Mouse (Mus musculus) mature B cell (primary cell): ENCODE measurements around the gene Gabrr3.

Experiments
- in situ Hi-C: fragments of 300-500 bp; cut with MboI; formaldehyde crosslinking; loops from 2 replicates; pipeline ENCODE4 v1.14.3; 2019

Gabrr3 gene

DNA sequence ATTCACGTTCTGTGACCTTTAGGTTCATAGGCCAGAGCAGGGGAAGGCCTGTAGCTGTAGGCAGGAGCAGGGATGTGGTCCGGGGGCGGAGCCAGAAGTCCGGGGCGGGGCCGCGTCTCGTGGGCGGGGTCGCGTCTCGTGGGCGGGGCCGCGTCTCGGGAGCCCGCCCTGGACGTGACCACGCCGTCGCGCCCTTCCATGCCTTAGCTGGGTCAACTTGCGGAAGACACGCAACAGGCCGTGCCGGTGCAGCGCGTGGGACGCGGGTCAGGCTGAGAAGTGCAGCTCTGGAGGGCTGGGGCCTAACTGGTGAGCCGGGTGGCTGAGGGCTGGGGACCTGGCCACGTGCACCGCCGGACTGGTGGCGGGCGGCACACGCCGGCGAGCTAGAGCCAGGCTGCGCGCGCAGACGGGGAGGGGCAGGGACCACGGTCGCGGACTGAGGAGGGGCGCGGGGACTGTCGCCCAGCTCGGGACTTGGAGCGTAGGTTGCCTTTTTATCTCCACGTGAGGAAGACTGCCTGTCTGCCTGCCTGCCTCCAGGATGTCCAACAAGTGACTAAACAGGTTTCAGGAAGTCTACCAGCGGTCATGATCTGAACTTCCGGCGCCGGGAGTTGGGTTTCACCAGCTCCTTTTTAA is 64.6 kb downstream of the Gabrr3 start, which contains the start of gene Riox2:
Riox2 (plus strand) TSS at position 139 of the 642 bp plus-strand sequence.
- in situ Hi-C loops: no loop called here

DNA sequence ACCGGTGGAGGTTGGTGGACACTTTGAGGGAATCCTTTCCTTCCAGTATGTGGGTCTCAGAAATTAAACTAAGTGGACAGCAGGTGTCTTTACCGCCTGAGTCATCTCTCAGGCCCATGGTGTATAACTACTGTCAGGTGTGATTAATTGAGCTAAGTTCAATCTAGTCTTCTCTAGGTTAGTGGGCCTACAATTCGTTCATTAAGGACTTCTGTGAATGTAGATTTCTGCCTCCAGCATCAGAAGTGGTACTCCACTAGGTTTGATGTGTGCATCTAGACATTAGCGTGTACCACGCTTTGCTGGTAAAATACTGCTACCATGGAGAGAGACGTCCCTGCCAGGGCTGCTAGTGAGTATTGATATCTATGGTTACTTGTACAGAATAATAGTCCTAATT is 65.4 kb downstream of the Gabrr3 start:
- in situ Hi-C loops: no loop called here

DNA sequence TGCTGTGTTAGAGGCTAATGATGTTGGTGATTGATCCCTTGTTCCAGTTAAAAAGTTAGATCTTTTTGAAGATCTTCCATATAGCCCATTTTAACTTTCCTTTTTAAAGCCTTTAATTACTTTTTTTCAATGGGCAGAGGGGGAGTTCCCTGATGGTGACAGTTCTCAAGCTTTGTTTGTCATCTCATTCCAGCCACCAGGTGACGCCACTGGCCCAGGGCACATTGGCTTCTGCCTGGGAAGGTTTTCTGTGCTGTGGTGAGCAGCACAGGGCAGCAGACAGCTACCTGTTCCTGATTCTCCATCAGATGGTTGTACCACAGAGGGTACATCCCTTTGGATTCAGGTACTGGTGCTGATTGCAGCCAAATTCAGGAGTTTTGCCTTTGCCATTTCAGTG is 67.7 kb downstream of the Gabrr3 start:
- in situ Hi-C loops: no loop called here

DNA sequence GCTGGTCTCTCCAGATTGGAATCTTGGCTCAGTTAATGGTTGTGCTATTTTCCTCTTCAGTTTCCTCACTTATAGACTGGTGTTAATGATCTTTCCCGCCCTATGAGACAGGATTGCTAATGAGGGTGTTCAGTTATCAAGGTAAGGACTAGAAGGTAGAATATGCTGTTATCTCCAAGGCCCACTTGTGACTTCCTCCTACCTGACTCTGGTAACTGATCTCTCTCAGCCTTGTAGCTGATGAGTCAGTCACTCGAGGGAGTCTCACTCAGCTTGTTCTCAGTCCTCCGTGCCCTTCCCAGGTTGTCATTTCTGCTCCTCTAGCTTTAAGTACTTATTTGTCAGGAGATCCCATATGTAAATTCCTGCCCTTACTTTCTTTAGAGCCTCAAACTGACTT is 70.8 kb downstream of the Gabrr3 start:
- in situ Hi-C loops: no loop called here

DNA sequence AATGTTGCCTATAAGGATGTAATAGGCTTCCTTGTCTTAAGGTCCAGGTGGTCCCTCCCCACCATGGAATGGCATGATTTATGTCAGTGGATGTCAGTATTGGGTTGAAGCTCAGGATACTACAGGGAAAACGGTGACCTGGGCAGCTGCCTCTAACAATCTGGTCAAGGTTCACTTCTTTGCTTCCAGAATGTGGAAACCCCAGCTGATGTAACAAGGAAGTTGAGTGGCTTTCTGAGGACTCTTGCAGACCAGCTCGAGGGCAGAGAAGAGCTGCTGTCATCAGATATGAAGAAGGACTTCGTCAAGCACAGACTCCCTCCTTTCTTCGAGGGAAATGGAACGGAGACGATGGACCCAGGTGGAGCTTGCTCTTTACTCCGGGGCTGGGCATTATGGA is 80.1 kb downstream of the Gabrr3 start:
- in situ Hi-C loops: no loop called here

DNA sequence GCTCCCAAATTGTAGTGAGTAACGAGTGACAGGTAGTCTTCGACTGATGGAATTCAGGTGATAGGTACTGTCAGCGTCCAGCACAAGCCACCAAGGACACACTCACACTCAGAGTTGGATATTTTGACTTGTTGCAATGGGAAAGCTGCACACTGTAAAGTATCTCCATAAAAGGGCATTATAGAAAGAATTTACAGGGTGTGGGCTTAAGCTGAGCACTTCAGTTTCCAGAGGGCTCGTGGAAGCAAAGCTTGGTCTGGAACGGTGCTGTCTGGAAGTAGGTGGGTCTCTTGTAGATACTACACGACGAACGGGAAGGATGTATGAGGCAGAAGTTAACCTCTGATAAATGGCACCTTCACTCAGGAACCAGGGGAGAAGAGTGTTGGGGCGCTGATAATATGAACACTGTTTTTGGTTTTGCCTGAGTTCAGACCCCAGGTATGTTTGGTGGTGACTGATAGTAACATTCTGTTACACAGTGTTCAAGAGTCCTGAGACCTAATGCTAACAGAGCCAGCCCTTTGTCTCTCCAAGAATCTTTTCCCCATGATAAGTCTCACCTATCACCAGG is 80.9 kb downstream of the Gabrr3 start:
- in situ Hi-C loops: no loop called here

DNA sequence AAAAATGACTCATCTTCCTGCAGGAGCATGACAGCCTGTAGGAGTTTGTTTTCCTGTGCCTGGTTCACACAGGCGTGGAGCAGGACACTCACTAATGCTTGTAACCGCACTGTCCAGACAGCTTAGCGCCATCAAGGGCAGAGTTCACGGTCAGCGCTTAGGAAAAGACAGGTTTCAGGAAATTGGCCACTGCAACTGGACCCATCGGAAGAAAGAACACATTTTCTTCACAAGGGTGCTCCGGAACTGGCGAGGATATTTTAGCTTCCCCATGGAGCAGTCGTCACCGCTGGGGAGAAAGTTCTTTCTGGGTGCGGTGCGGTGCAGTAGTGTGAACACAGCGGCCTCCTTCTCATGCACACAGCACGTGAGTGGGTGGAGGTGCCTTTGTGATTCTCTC is 86.1 kb downstream of the Gabrr3 start:
- in situ Hi-C loops: no loop called here

DNA sequence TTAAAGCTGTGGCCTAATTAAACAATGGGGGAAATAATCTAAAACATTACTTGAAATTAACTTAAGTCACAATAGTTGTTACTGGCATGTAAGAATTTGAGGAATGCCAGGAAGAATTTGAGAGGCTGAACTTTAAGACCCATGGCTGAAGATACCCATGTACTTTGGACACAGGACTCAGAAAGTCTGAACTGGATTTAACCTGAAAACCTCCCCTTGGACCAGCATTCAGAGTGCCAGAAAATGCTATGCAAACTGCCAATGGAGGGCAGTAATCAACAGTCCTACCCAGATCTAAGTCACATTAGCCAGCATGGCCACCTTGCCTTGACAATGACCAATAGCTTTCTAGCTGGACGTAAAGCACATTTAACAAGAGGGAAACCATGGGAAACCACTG is 90.8 kb downstream of the Gabrr3 start:
- in situ Hi-C loops: no loop called here

DNA sequence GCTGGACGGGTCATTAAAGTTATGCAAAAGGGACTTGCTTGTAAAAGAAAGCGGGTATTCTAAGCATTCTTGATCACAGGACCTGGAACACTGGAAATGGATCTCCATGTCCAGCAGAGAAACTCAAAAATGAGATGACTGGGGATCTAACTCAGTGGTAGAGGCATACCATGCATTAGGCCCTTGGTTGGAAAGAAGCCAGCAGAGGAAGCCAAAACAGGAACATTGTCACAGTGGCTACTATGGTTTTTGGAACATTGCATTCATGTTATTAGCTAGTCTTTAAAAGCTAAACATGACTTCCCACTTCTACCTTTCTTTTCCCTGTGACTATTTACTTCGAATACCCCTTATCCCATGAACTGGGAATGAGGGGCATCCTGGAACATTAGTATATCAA is 92.0 kb downstream of the Gabrr3 start:
- in situ Hi-C loops: no loop called here

DNA sequence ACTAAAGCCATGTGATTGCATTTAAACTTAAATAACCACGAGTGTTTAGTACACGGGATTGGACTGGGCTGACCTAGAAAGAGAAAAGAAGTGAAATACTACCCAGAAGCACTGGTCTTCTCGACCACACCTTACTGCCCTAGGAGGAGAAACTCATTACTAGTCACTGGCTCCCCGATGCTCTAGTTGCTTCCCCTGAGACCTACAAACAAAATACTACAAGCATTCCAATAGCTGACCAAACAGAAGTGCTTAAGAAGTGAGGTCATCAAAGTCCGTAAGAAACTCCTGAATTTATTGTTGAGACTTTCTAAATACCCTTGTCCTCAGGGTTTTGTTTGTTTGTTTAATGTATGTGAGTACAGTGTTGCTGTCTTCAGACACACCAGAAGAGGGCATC is 102.7 kb downstream of the Gabrr3 start:
- in situ Hi-C loops: no loop called here
